Mouse (Mus musculus) stomach, embryonic 15.5 days (tissue): ENCODE results near the gene Pex26. TPM values are rescaled to one million over a fixed set of nuclear protein-coding genes. Genes with fewer than 3 reads are reported as not detected.

Experiments used
- ATAC-seq: fragments of 200-750 bp; cut with Nextera tagmentation; 2 replicates; pipeline ENCODE4 v1.8.0; 2017; ENCODE audit warnings: low read depth, moderate number of reproducible peaks, moderate TSS enrichment; ENCODE audit not compliant: insufficient read depth, low FRiP score
- H3K27ac ChIP-seq: fragments of 300-500 bp; sonication (generic); 2 replicates; pipeline ENCODE4 v1.5.1; 2015; ENCODE audit warnings: mild to moderate bottlenecking, inconsistent platforms
- H3K27me3 ChIP-seq: fragments of 300-500 bp; sonication (generic); replicated peaks from 2 replicates; pipeline ENCODE4 v1.6.1; 2015; ENCODE audit warnings: inconsistent platforms
- H3K36me3 ChIP-seq: fragments of 300-500 bp; sonication (generic); 2 replicates; pipeline ENCODE4 v1.6.1; 2015; ENCODE audit warnings: inconsistent platforms
- H3K4me1 ChIP-seq: fragments of 300-500 bp; sonication (generic); 2 replicates; pipeline ENCODE4 v1.6.1; 2015; ENCODE audit warnings: inconsistent platforms
- H3K4me2 ChIP-seq: fragments of 300-500 bp; sonication (generic); 2 replicates; pipeline ENCODE4 v1.6.1; 2015; ENCODE audit warnings: mild to moderate bottlenecking, inconsistent platforms
- H3K4me3 ChIP-seq: fragments of 300-500 bp; sonication (generic); replicated peaks from 2 replicates; pipeline ENCODE4 v1.5.1; 2015; ENCODE audit warnings: inconsistent platforms
- H3K9ac ChIP-seq: fragments of 300-500 bp; sonication (generic); 2 replicates; pipeline ENCODE4 v1.6.1; 2015; ENCODE audit warnings: inconsistent platforms
- H3K9me3 ChIP-seq: fragments of 300-500 bp; sonication (generic); 2 replicates; pipeline ENCODE4 v1.6.1; 2016; ENCODE audit warnings: inconsistent platforms
- WGBS: fragments of 180-500 bp; shearing (Covaris S2); methylation state at CpG from one replicate; pipeline ENCODE4 v1.1.7; 2015; 5-methylcytosine and 5-hydroxymethylcytosine counted together
- polyA plus RNA-seq: library from polyadenylated mRNA; unstranded; fragments of >200 nt; fragmentation: Nextera tagmentation; extraction: Ambion mirVana; gene quantifications from 2 replicates; pipeline ENCODE4 v1.2.1, GENCODE M21; 2015

Gene Pex26
- polyA plus RNA-seq, 1 experiment from 2014 or later: 14.0 TPM

GRCm38 (mm10) chr6:121224993-121225392, 41.5 kb downstream of the Pex26 start:
- 11% methylated on average over 6 of the region's 6 CpGs for WGBS
- Histone ChIP-seq H3K9ac (no peak overlapping the region), H3K27ac (no peak overlapping the region), H3K9me3 (no peaks in the 10 kb centered on the region), H3K36me3 (no peaks in the 10 kb centered on the region), H3K4me3 (no peak overlapping the region), H3K4me2 (no peak overlapping the region), H3K4me1 (no peaks in the 10 kb centered on the region), H3K27me3 (no peaks in the 10 kb centered on the region)
- ATAC-seq: no peak

- WGBS: 44% methylated on average over 4 of the region's 4 CpGs
- H3K36me3 ChIP-seq: no peaks in the 10 kb centered on the region
- no peaks in the 10 kb centered on the region for H3K9me3 ChIP-seq
- H3K4me2 ChIP-seq: no peak overlapping the region
- H3K9ac ChIP-seq: no peak overlapping the region
- H3K4me3 ChIP-seq: no peak overlapping the region
- ATAC-seq: no peak
- H3K27ac ChIP-seq: no peak overlapping the region
- no peaks in the 10 kb centered on the region for H3K27me3 ChIP-seq
- no peaks in the 10 kb centered on the region for H3K4me1 ChIP-seq
These were observed 42.6 kb downstream of the Pex26 start for GRCm38 (mm10) chr6:121226043-121226442.

GRCm38 (mm10) chr6:121226744-121227143, 43.3 kb downstream of the Pex26 start:
- Histone ChIP-seq H3K4me1 (no peaks in the 10 kb centered on the region), H3K4me3 (no peak overlapping the region), H3K4me2 (no peak overlapping the region), H3K27me3 (no peaks in the 10 kb centered on the region), H3K9me3 (no peaks in the 10 kb centered on the region), H3K36me3 (no peaks in the 10 kb centered on the region), H3K9ac (no peak overlapping the region), H3K27ac (no peak overlapping the region)
- no peak for ATAC-seq
- WGBS: 75% methylated on average over 2 of the region's 2 CpGs

DNA sequence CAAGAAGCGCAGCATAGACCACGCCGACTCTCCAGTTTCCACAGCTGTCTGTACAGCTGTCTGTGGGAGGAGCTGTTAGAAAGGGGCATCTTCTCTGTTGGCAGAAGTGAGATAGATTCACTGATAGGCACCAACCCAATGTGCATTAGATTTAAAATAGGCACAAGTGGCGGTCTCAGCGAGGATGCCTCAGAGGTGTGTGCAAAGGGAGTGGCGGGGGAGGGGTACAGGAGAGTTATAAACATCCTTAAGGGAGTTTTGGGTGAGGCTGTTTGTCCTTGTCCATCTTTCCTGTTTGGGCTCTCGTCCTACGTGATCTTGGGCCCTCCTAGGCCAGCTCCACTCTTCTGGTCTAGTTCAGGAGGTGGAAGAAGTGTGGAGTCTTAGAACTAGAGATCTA, 45.0 kb downstream of the Pex26 start:
- no peak overlapping the region for H3K27ac ChIP-seq
- H3K27me3 ChIP-seq: no peaks in the 10 kb centered on the region
- H3K9ac ChIP-seq: no peak overlapping the region
- no peaks in the 10 kb centered on the region for H3K9me3 ChIP-seq
- no peaks in the 10 kb centered on the region for H3K4me1 ChIP-seq
- no peak overlapping the region for H3K4me3 ChIP-seq
- H3K36me3 ChIP-seq: no peaks in the 10 kb centered on the region
- no peak overlapping the region for H3K4me2 ChIP-seq
- 62% methylated on average over 8 of the region's 8 CpGs for WGBS
- ATAC-seq: no peak

DNA sequence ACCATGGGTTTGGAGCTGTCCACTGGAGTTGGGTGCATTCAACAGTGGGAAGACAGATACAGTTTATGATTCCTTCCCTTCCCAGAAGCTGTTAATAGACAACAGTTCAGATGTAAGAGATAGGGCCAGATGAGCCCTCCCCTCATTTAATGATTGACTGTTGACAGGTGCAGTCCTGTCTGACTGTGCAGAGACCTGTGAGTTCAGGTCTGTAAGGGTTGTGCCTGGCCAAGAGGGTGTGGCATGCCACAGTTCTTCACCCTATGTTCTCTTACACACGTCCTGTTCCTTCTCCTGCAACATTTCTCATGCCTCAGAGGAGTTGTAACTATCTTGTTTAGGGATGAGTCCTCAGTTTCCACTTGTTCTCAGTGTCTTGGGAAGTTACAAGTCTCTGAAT, 49.2 kb downstream of the Pex26 start:
- no peak for ATAC-seq
- Histone ChIP-seq H3K27me3 (no peaks in the 10 kb centered on the region), H3K9ac (no peak overlapping the region), H3K4me2 (no peak overlapping the region), H3K36me3 (no peaks in the 10 kb centered on the region), H3K4me1 (no peaks in the 10 kb centered on the region), H3K4me3 (no peak overlapping the region), H3K9me3 (no peaks in the 10 kb centered on the region), H3K27ac (no peak overlapping the region)
- WGBS: 54% methylated on average over 1 of the region's 1 CpGs

DNA sequence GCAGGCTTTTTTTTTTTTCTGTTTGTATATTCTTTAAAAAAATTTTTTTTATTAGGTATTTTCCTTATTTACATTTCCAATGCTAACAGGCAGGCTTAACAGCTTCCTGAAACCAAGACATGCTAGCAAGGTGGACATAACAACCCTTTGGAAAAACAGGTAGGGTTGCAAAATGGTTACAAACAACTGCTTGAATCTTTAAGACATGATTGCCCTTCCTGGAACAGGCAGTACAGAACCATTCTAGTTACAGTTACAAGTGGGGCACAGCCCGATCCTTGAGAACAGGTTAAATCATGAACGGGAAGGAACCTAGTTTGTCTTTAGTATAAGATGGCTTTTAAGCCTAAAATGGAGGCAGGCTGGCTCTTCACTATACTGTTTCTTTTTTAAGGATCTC, 52.9 kb downstream of the Pex26 start:
- Histone ChIP-seq H3K27ac (no peak overlapping the region), H3K27me3 (no peaks in the 10 kb centered on the region), H3K9me3 (no peaks in the 10 kb centered on the region), H3K4me3 (no peak overlapping the region), H3K4me1 (no peaks in the 10 kb centered on the region), H3K4me2 (no peak overlapping the region), H3K9ac (no peak overlapping the region), H3K36me3 (no peaks in the 10 kb centered on the region)
- 88% methylated on average over 2 of the region's 2 CpGs for WGBS
- ATAC-seq: no peak

DNA sequence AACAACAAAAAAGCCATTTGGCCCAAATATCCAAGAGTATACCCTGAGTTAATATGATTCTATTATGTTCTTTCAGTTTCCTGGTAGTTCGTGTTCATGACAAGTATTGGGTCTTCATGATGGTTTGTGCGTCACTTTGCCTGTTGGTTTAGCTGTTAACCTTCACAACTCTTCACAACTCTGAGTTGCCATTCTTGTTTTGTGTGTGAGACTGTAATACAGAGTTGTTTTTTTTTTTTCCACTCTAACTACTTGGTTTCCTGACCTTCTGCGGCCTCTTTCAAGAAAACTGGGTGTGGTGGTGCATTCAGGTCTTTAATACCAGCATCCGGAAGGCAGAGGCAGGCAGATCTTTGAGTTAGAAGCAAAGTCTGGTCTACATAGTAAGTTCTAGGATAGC, 54.7 kb downstream of the Pex26 start:
- Histone ChIP-seq H3K9ac (no peak overlapping the region), H3K27ac (no peak overlapping the region), H3K9me3 (no peaks in the 10 kb centered on the region), H3K4me1 (no peaks in the 10 kb centered on the region), H3K4me3 (no peak overlapping the region), H3K36me3 (no peaks in the 10 kb centered on the region), H3K4me2 (no peak overlapping the region), H3K27me3 (no peaks in the 10 kb centered on the region)
- WGBS: 90% methylated on average over 4 of the region's 4 CpGs
- no peak for ATAC-seq

DNA sequence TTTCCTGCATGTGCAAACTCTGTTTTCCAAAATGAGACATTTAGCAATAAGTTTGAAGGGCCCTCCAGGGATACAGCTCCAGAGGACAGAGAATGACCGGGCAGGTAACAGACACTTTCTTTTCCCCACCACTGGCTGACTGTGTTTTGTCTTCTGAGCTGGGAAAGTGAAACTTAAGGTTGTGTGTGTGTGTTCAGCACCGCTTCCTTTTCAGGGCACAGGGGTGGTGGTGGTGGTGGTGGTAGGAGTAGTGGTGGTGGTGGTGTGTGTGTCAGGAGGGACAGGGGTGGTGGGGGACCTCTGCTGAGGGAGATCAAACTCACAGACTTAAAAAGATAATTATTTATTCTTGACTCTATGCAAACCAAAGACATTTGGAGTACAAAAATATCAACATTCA, 58.3 kb downstream of the Pex26 start:
- WGBS: 73% methylated on average over 2 of the region's 2 CpGs

GRCm38 (mm10) chr6:121243161-121243560, 59.7 kb downstream of the Pex26 start:
- no peaks in the 10 kb centered on the region for H3K27me3 ChIP-seq
- no peaks in the 10 kb centered on the region for H3K4me1 ChIP-seq
- ATAC-seq: no peak
- no peaks in the 10 kb centered on the region for H3K9me3 ChIP-seq
- H3K4me3 ChIP-seq: no peak overlapping the region
- no peak overlapping the region for H3K27ac ChIP-seq
- no peak overlapping the region for H3K4me2 ChIP-seq
- 29% methylated on average over 10 of the region's 10 CpGs for WGBS
- no peaks in the 10 kb centered on the region for H3K36me3 ChIP-seq
- H3K9ac ChIP-seq: no peak overlapping the region

More for the DNA sequence above, 58.3 kb downstream of the Pex26 start:
- ATAC-seq: no peak
- H3K4me1 ChIP-seq: no peaks in the 10 kb centered on the region
- H3K9ac ChIP-seq: no peak overlapping the region
- H3K27me3 ChIP-seq: no peaks in the 10 kb centered on the region
- no peak overlapping the region for H3K4me2 ChIP-seq
- no peaks in the 10 kb centered on the region for H3K9me3 ChIP-seq
- no peaks in the 10 kb centered on the region for H3K36me3 ChIP-seq
- H3K4me3 ChIP-seq: no peak overlapping the region
- no peak overlapping the region for H3K27ac ChIP-seq

- Histone ChIP-seq H3K4me1 (no peaks in the 10 kb centered on the region), H3K27ac (peak within 1 kb of the TSS; percentile 51; the same call in 1 of the 2 replicates), H3K9ac (peak within 1 kb of the TSS; percentile 25; the same call in 1 of the 2 replicates), H3K4me2 (peak within 1 kb of the TSS; percentile 69), H3K4me3 (peak within 1 kb of the TSS; percentile 65), H3K36me3 (no peaks in the 10 kb centered on the region), H3K9me3 (no peaks in the 10 kb centered on the region), H3K27me3 (no peaks in the 10 kb centered on the region)
- ATAC-seq: peak; percentile 94
- WGBS: 4% methylated on average over 35 of the region's 35 CpGs
These were observed 61.9 kb downstream of the Pex26 start, which contains the start of gene Usp18 for GRCm38 (mm10) chr6:121245127-121246036. Gene Usp18 (plus strand): TSS chr6:121245906.

DNA sequence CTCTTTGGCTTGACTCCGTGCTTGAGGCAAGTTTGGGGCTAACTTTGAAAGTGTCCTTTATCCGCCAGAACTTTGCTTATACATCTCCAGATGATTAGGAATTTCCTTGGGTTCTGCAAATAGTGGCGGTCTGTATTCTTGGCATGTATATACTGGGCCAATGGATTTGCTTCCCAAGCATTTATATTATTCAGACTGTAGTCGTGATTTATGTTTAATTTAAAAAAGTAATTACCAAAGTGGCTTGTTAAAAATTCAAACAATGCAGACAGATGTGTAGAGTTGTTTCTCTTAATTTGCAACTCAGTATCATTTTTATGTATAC, 62.5 kb downstream of the Pex26 start:
- Histone ChIP-seq H3K4me3 (peak overlapping the region; percentile 65), H3K27me3 (no peaks in the 10 kb centered on the region), H3K9ac (peak overlapping the region; percentile 25; the same call in 1 of the 2 replicates), H3K4me1 (no peaks in the 10 kb centered on the region), H3K4me2 (peak overlapping the region; percentile 69), H3K27ac (0 out of 2 replicates have a peak overlapping the region, but pooled peaks have one; percentile 51), H3K36me3 (no peaks in the 10 kb centered on the region), H3K9me3 (no peaks in the 10 kb centered on the region)
- 8% methylated on average over 4 of the region's 4 CpGs for WGBS
- 0 out of 2 replicates have a peak, but pooled peaks have one; percentile 7 for ATAC-seq
